Mouse (Mus musculus): ENCODE measurements around the gene Thsd7a. TPM values are rescaled to one million over a fixed set of nuclear protein-coding genes. Genes with fewer than 3 reads are reported as not detected.
A peak's percentile ranks its signal among the peaks of the same experiment; 100 is the strongest.

Thsd7a gene
- total and polyA plus RNA-seq, 2 experiments = 0.13 to 0.37 TPM

- Histone ChIP-seq H3K4me1 (ENCODE audit: control insufficient read depth, insufficient read depth, low read length) (no peaks in the 10 kb centered on the region), H3K27ac (replicated peaks; ENCODE audit: insufficient read depth, low read depth, low read length) (no peak overlapping the region), H3K9ac (ENCODE audit: low read depth, low read length) (no peak overlapping the region), H3K79me2 (ENCODE audit: control insufficient read depth, insufficient read depth, low read length) (no peaks in the 10 kb centered on the region), H3K4me3 (ENCODE audit: insufficient read depth, low read depth, low read length) (peak overlapping the region; percentile 64; the same call in 1 of the 2 replicates), H3K27me3 (ENCODE audit: control insufficient read depth, insufficient read depth, low read length) (peaks cover 13% of the 10 kb centered on the region), H3K36me3 (ENCODE audit: control insufficient read depth, insufficient read depth, low read length) (no peaks in the 10 kb centered on the region)
- TF ChIP-seq CTCF (IDR thresholded peaks at IDR 0.05; ENCODE audit: low read depth, low read length) (no peak), POLR2A (IDR thresholded peaks at IDR 0.05; ENCODE audit: extremely low read depth, insufficient read depth, low read length) (no peak)
- DNase-seq (ENCODE audit: extremely low read depth, low read depth, low spot score) = no peak
- 24% methylated on average over 12 of the region's 12 CpGs for WGBS
Observed at GRCm38 (mm10) chr6:12749531-12750210, 461 bp upstream of the Thsd7a start.

DNA sequence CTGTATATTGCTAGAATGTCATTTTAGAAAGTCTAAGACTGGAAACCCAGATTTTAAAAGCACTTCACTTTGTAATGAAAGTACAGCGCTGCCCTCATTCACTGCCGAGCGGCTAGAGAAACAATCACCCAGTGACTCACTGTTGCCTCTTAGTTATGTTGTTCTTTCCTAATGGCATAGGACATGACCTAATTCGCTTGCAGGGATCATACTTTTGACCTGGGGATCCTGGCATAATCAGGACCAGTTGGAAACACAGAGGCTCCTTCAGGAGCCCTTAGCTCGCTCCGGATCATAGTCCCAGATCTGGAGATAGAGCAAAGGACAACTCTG, 790 bp downstream of the Thsd7a start:
- Histone ChIP-seq H3K36me3 (ENCODE audit: control insufficient read depth, insufficient read depth, low read length) (no peaks in the 10 kb centered on the region), H3K27me3 (ENCODE audit: control insufficient read depth, insufficient read depth, low read length) (peaks cover 13% of the 10 kb centered on the region), H3K4me3 (ENCODE audit: insufficient read depth, low read depth, low read length) (peak overlapping the region; percentile 64; the same call in 1 of the 2 replicates), H3K27ac (replicated peaks; ENCODE audit: insufficient read depth, low read depth, low read length) (no peak overlapping the region), H3K9ac (ENCODE audit: low read depth, low read length) (0 out of 2 replicates have a peak overlapping the region, but pooled peaks have one; percentile 24), H3K79me2 (ENCODE audit: control insufficient read depth, insufficient read depth, low read length) (no peaks in the 10 kb centered on the region), H3K4me1 (ENCODE audit: control insufficient read depth, insufficient read depth, low read length) (no peaks in the 10 kb centered on the region)
- DNase-seq (ENCODE audit: extremely low read depth, low read depth, low spot score) = peak; percentile 48
- WGBS = under 1% methylated on average over 6 of the region's 6 CpGs
- no peak for TF ChIP-seq CTCF (IDR thresholded peaks at IDR 0.05; ENCODE audit: low read depth, low read length)
- no peak for TF ChIP-seq POLR2A (IDR thresholded peaks at IDR 0.05; ENCODE audit: extremely low read depth, insufficient read depth, low read length)

GRCm38 (mm10) chr6:12747856-12748450, 1.3 kb downstream of the Thsd7a start:
- Histone ChIP-seq H3K79me2 (ENCODE audit: control insufficient read depth, insufficient read depth, low read length) (no peaks in the 10 kb centered on the region), H3K4me3 (ENCODE audit: insufficient read depth, low read depth, low read length) (no peak overlapping the region), H3K36me3 (ENCODE audit: control insufficient read depth, insufficient read depth, low read length) (no peaks in the 10 kb centered on the region), H3K9ac (ENCODE audit: low read depth, low read length) (no peak overlapping the region), H3K4me1 (ENCODE audit: control insufficient read depth, insufficient read depth, low read length) (no peaks in the 10 kb centered on the region), H3K27me3 (ENCODE audit: control insufficient read depth, insufficient read depth, low read length) (peaks cover 13% of the 10 kb centered on the region), H3K27ac (replicated peaks; ENCODE audit: insufficient read depth, low read depth, low read length) (no peak overlapping the region)
- TF ChIP-seq POLR2A (IDR thresholded peaks at IDR 0.05; ENCODE audit: extremely low read depth, insufficient read depth, low read length) = no peak
- TF ChIP-seq CTCF (IDR thresholded peaks at IDR 0.05; ENCODE audit: low read depth, low read length) = no peak
- WGBS = 14% methylated on average over 11 of the region's 11 CpGs
- no peak for DNase-seq (ENCODE audit: extremely low read depth, low read depth, low spot score)

- no peak for DNase-seq (ENCODE audit: extremely low read depth, low read depth, low spot score)
- no peaks in the 10 kb centered on the region for H3K36me3 ChIP-seq (ENCODE audit: control insufficient read depth, insufficient read depth, low read length)
- 80% methylated on average over 4 of the region's 4 CpGs for WGBS
- no peak overlapping the region for H3K27ac ChIP-seq (replicated peaks; ENCODE audit: insufficient read depth, low read depth, low read length)
- TF ChIP-seq POLR2A (IDR thresholded peaks at IDR 0.05; ENCODE audit: extremely low read depth, insufficient read depth, low read length) = no peak
- no peak for TF ChIP-seq CTCF (IDR thresholded peaks at IDR 0.05; ENCODE audit: low read depth, low read length)
- H3K79me2 ChIP-seq (ENCODE audit: control insufficient read depth, insufficient read depth, low read length) = no peaks in the 10 kb centered on the region
- peaks cover 1% of the 10 kb centered on the region; the same call in 1 of the 2 replicates for H3K27me3 ChIP-seq (ENCODE audit: control insufficient read depth, insufficient read depth, low read length)
- no peaks in the 10 kb centered on the region for H3K4me1 ChIP-seq (ENCODE audit: control insufficient read depth, insufficient read depth, low read length)
- H3K4me3 ChIP-seq (ENCODE audit: insufficient read depth, low read depth, low read length) = no peak overlapping the region
- H3K9ac ChIP-seq (ENCODE audit: low read depth, low read length) = no peak overlapping the region
Observed at GRCm38 (mm10) chr6:12742791-12743190, 6.4 kb downstream of the Thsd7a start.

DNA sequence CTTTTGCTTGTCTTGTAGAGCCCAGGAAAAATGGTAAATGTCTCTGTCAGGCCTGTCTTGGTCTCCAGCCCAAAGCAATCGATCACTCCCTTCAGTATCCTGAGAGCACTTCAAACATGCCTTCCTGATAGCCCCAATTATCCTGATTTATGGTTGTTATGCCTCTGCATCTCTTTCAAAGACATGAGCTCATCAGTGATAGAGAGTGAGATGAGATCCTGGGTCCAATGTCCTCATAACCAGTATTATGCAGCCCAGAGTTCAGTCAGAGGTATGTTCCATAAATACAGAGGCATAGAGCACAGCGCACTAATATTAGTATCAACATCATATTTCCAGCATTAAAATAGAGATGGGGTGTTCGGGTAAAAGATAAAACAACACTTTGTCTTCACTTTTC, 15.3 kb downstream of the Thsd7a start:
- no peaks in the 10 kb centered on the region for H3K79me2 ChIP-seq (ENCODE audit: control insufficient read depth, insufficient read depth, low read length)
- TF ChIP-seq POLR2A (IDR thresholded peaks at IDR 0.05; ENCODE audit: extremely low read depth, insufficient read depth, low read length) = no peak
- TF ChIP-seq CTCF (IDR thresholded peaks at IDR 0.05; ENCODE audit: low read depth, low read length) = no peak
- no peaks in the 10 kb centered on the region for H3K36me3 ChIP-seq (ENCODE audit: control insufficient read depth, insufficient read depth, low read length)
- H3K27me3 ChIP-seq (ENCODE audit: control insufficient read depth, insufficient read depth, low read length) = no peaks in the 10 kb centered on the region
- no peak for DNase-seq (ENCODE audit: extremely low read depth, low read depth, low spot score)
- no peak overlapping the region for H3K9ac ChIP-seq (ENCODE audit: low read depth, low read length)
- WGBS = 68% methylated on average over 3 of the region's 3 CpGs
- H3K27ac ChIP-seq (replicated peaks; ENCODE audit: insufficient read depth, low read depth, low read length) = no peak overlapping the region
- H3K4me3 ChIP-seq (ENCODE audit: insufficient read depth, low read depth, low read length) = no peak overlapping the region
- H3K4me1 ChIP-seq (ENCODE audit: control insufficient read depth, insufficient read depth, low read length) = no peaks in the 10 kb centered on the region

GRCm38 (mm10) chr6:12716071-12716470, 33.1 kb downstream of the Thsd7a start:
- Histone ChIP-seq H3K79me2 (ENCODE audit: control insufficient read depth, insufficient read depth, low read length) (no peaks in the 10 kb centered on the region), H3K9ac (ENCODE audit: low read depth, low read length) (no peak overlapping the region), H3K36me3 (ENCODE audit: control insufficient read depth, insufficient read depth, low read length) (no peaks in the 10 kb centered on the region), H3K4me3 (ENCODE audit: insufficient read depth, low read depth, low read length) (no peak overlapping the region), H3K27ac (replicated peaks; ENCODE audit: insufficient read depth, low read depth, low read length) (no peak overlapping the region), H3K27me3 (ENCODE audit: control insufficient read depth, insufficient read depth, low read length) (no peaks in the 10 kb centered on the region), H3K4me1 (ENCODE audit: control insufficient read depth, insufficient read depth, low read length) (no peaks in the 10 kb centered on the region)
- TF ChIP-seq POLR2A (IDR thresholded peaks at IDR 0.05; ENCODE audit: extremely low read depth, insufficient read depth, low read length) = no peak
- no peak for TF ChIP-seq CTCF (IDR thresholded peaks at IDR 0.05; ENCODE audit: low read depth, low read length)
- WGBS = 85% methylated on average over 8 of the region's 8 CpGs
- DNase-seq (ENCODE audit: extremely low read depth, low read depth, low spot score) = no peak
